14 mouse cellular contexts compared by ENCODE assay signal in genomic region chr4:149539441-149539840, GRCm38 (mm10). TPM values are rescaled to one million over a fixed set of nuclear protein-coding genes. Genes with fewer than 3 reads are reported as not detected.
DNase-seq lines count a peak whose midpoint lies in the region; ATAC-seq and TF ChIP-seq lines count a peak whose summit lies in the region.
"Had no signal": no experiment of that assay in that cellular context is flagged by ENCODE, and none has a peak within 500 bp of the region (broad histone marks: within the 10 kb centered on the region; RNA-seq: fewer than 3 reads in every experiment).

No protein-coding gene starts in this region.

- TF ChIP-seq CTCF in kidney, postnatal 0 days (IDR thresholded peaks at IDR 0.05; ENCODE audit: low read depth) = no peak
- TF ChIP-seq CTCF in intestine, postnatal 0 days (IDR thresholded peaks at IDR 0.05; ENCODE audit: low read depth) = no peak

- no peaks in the 10 kb centered on the region for H3K27me3 ChIP-seq in kidney, postnatal 0 days (ENCODE audit: insufficient read depth, low read length)
- H3K27me3 ChIP-seq in heart, embryonic 10.5 days (ENCODE audit: insufficient read depth, poor library complexity, severe bottlenecking) = no peaks in the 10 kb centered on the region
- H3K27me3 ChIP-seq in intestine, postnatal 0 days (replicated peaks; ENCODE audit: control insufficient read depth, insufficient read depth, low read length) = no peaks in the 10 kb centered on the region
- no peaks in the 10 kb centered on the region for H3K27me3 ChIP-seq in midbrain, embryonic 10.5 days (ENCODE audit: low read depth, poor library complexity, severe bottlenecking)
- H3K27me3 ChIP-seq: midbrain, embryonic 15.5 days had no signal

- peak; percentile 57; the same call in 1 of the 2 replicates for ATAC-seq in kidney, postnatal 0 days (replicated peaks; ENCODE audit: low FRiP score, low read depth)
- ATAC-seq in intestine, postnatal 0 days = peak; percentile 60
- ATAC-seq: midbrain, embryonic 15.5 days had no signal

- H3K9me3 ChIP-seq in kidney, postnatal 0 days (replicated peaks; ENCODE audit: low read length) = no peaks in the 10 kb centered on the region
- no peaks in the 10 kb centered on the region for H3K9me3 ChIP-seq in heart, embryonic 10.5 days
- H3K9me3 ChIP-seq in intestine, postnatal 0 days (ENCODE audit: control insufficient read depth) = no peaks in the 10 kb centered on the region
- H3K9me3 ChIP-seq in midbrain, embryonic 10.5 days (replicated peaks) = no peaks in the 10 kb centered on the region
- H3K9me3 ChIP-seq: midbrain, embryonic 15.5 days had no signal

- no peaks in the 10 kb centered on the region for H3K4me1 ChIP-seq in kidney, postnatal 0 days (replicated peaks; ENCODE audit: insufficient read depth, low read length)
- peaks cover 55% of the 10 kb centered on the region for H3K4me1 ChIP-seq in heart, embryonic 10.5 days
- H3K4me1 ChIP-seq in intestine, postnatal 0 days (replicated peaks; ENCODE audit: control insufficient read depth, insufficient read depth, low read length) = no peaks in the 10 kb centered on the region
- peaks cover 10% of the 10 kb centered on the region for H3K4me1 ChIP-seq in midbrain, embryonic 10.5 days

- 71% methylated on average over 8 of the region's 8 CpGs for WGBS in kidney, postnatal 0 days
- WGBS in heart, embryonic 10.5 days = 37% methylated on average over 8 of the region's 8 CpGs
- 51% methylated on average over 8 of the region's 8 CpGs for WGBS in intestine, postnatal 0 days
- 85% methylated on average over 8 of the region's 8 CpGs for WGBS in midbrain, embryonic 10.5 days

- no peak overlapping the region for H3K9ac ChIP-seq in kidney, postnatal 0 days (ENCODE audit: low read depth, low read length)
- H3K9ac ChIP-seq in intestine, postnatal 0 days (ENCODE audit: low read depth, low read length) = no peak overlapping the region
- H3K9ac ChIP-seq: liver, embryonic 14.5 days; midbrain, embryonic 15.5 days had no signal

- no peak overlapping the region for H3K4me2 ChIP-seq in kidney, postnatal 0 days (ENCODE audit: low read length)
- no peak overlapping the region for H3K4me2 ChIP-seq in intestine, postnatal 0 days (replicated peaks; ENCODE audit: low read depth)
- H3K4me2 ChIP-seq: midbrain, embryonic 15.5 days had no signal

- no peak overlapping the region for H3K4me3 ChIP-seq in kidney, postnatal 0 days (replicated peaks; ENCODE audit: low read depth, low read length)
- H3K4me3 ChIP-seq in heart, embryonic 10.5 days = no peak overlapping the region; the same call in none of the 2 replicates
- no peak overlapping the region for H3K4me3 ChIP-seq in intestine, postnatal 0 days (ENCODE audit: low read depth, low read length)
- no peak overlapping the region for H3K4me3 ChIP-seq in midbrain, embryonic 10.5 days
- H3K4me3 ChIP-seq: erythroblast, embryonic 14.5 days; midbrain, embryonic 15.5 days had no signal

- no peaks in the 10 kb centered on the region for H3K36me3 ChIP-seq in kidney, postnatal 0 days (ENCODE audit: insufficient read depth, low read length)
- H3K36me3 ChIP-seq in heart, embryonic 10.5 days = no peaks in the 10 kb centered on the region
- H3K36me3 ChIP-seq in intestine, postnatal 0 days (ENCODE audit: control insufficient read depth, insufficient read depth) = no peaks in the 10 kb centered on the region; the same call in 1 of the 2 replicates
- H3K36me3 ChIP-seq in midbrain, embryonic 10.5 days = 0 out of 2 replicates have a peak, but pooled peaks cover 3% of the 10 kb centered on the region
- H3K36me3 ChIP-seq: midbrain, embryonic 15.5 days had no signal

- no peak for DNase-seq in kidney, postnatal 0 days (ENCODE audit: low spot score)
- no peak for DNase-seq in kidney, postnatal 36 days
- DNase-seq in adrenal gland, adult 8-10 months = peak; percentile 62
- DNase-seq in heart, embryonic 10.5 days (ENCODE audit: low spot score) = peak; percentile 86
- DNase-seq in ovary, postnatal 14 days (ENCODE audit: low spot score) = no peak
- no peak for DNase-seq in midbrain, embryonic 10.5 days (ENCODE audit: low spot score)
- DNase-seq: cerebellum, adult 8-10 months; gastrocnemius, postnatal 14 days; kidney, adult 8-10 months; layer of hippocampus, postnatal 36 days had no signal

- no peak overlapping the region for H3K27ac ChIP-seq in kidney, postnatal 0 days
- H3K27ac ChIP-seq in heart, embryonic 10.5 days = peak overlapping the region; percentile 56
- H3K27ac ChIP-seq in intestine, postnatal 0 days (ENCODE audit: low read depth, low read length) = no peak overlapping the region
- no peak overlapping the region for H3K27ac ChIP-seq in midbrain, embryonic 10.5 days (replicated peaks)
- H3K27ac ChIP-seq: liver, embryonic 14.5 days had no signal

RNA-seq across cellular contexts. Expression of gene Ctnnbip1, which starts 21.4 kb away (rescaled TPM):
- polyA plus RNA-seq in kidney, postnatal 0 days (2015; fragmentation: Nextera tagmentation; extraction: Ambion mirVana) = 63.3 and 66.3 TPM in 2 replicates
- total RNA-seq in adrenal gland, adult 8-10 months (2022) = 10 to 100 TPM; 25.3 to 34.5 (median 29.7) TPM
- 40.1 and 49.9 TPM in 2 replicates for polyA plus RNA-seq in heart, embryonic 10.5 days (2016; fragmentation: Nextera tagmentation; extraction: Ambion mirVana)
- 52.8 and 53.5 TPM in 2 replicates for polyA plus RNA-seq in intestine, postnatal 0 days (2015; fragmentation: Nextera tagmentation; extraction: Ambion mirVana)
- polyA plus RNA-seq in midbrain, embryonic 10.5 days (2016; fragmentation: Nextera tagmentation; extraction: Ambion mirVana) = 54.8 and 56.6 TPM in 2 replicates

RNA-seq across cellular contexts. Expression of gene Clstn1, which starts 46.8 kb away (rescaled TPM):
- 40.7 and 43.9 TPM in 2 replicates for polyA plus RNA-seq in kidney, postnatal 0 days (2015; fragmentation: Nextera tagmentation; extraction: Ambion mirVana)
- total RNA-seq in adrenal gland, adult 8-10 months (2022) = 100 to 1,000 TPM; 106 to 164 (median 136) TPM
- 19.1 and 23.3 TPM in 2 replicates for polyA plus RNA-seq in heart, embryonic 10.5 days (2016; fragmentation: Nextera tagmentation; extraction: Ambion mirVana)
- polyA plus RNA-seq in intestine, postnatal 0 days (2015; fragmentation: Nextera tagmentation; extraction: Ambion mirVana) = 34.3 and 34.7 TPM in 2 replicates
- 17.5 and 29.8 TPM in 2 replicates for polyA plus RNA-seq in midbrain, embryonic 10.5 days (2016; fragmentation: Nextera tagmentation; extraction: Ambion mirVana)

RNA-seq across cellular contexts. Expression of gene Lzic, which starts 54.4 kb away (rescaled TPM):
- 31.1 and 31.7 TPM in 2 replicates for polyA plus RNA-seq in kidney, postnatal 0 days (2015; fragmentation: Nextera tagmentation; extraction: Ambion mirVana)
- 10 to 100 TPM; 19.9 to 25.1 (median 24.1) TPM for total RNA-seq in adrenal gland, adult 8-10 months (2022)
- polyA plus RNA-seq in heart, embryonic 10.5 days (2016; fragmentation: Nextera tagmentation; extraction: Ambion mirVana) = 38.1 and 46.4 TPM in 2 replicates
- 31.7 and 31.9 TPM in 2 replicates for polyA plus RNA-seq in intestine, postnatal 0 days (2015; fragmentation: Nextera tagmentation; extraction: Ambion mirVana)
- polyA plus RNA-seq in midbrain, embryonic 10.5 days (2016; fragmentation: Nextera tagmentation; extraction: Ambion mirVana) = 48.5 and 48.9 TPM in 2 replicates

RNA-seq across cellular contexts. Expression of gene Nmnat1, which starts 54.4 kb away (rescaled TPM):
- 9.6 and 13.5 TPM in 2 replicates for polyA plus RNA-seq in kidney, postnatal 0 days (2015; fragmentation: Nextera tagmentation; extraction: Ambion mirVana)
- 10 to 100 TPM; 14.8 to 19.5 (median 17.8) TPM for total RNA-seq in adrenal gland, adult 8-10 months (2022)
- 15.9 and 16.9 TPM in 2 replicates for polyA plus RNA-seq in heart, embryonic 10.5 days (2016; fragmentation: Nextera tagmentation; extraction: Ambion mirVana)
- polyA plus RNA-seq in intestine, postnatal 0 days (2015; fragmentation: Nextera tagmentation; extraction: Ambion mirVana) = 10.8 and 11.0 TPM in 2 replicates
- polyA plus RNA-seq in midbrain, embryonic 10.5 days (2016; fragmentation: Nextera tagmentation; extraction: Ambion mirVana) = 16.2 and 18.8 TPM in 2 replicates

Comparison
In these comparisons a context has a peak if more than half of its experiments do, and no peak if none do; other contexts are left out.
1. DNase-seq: peak in adrenal gland, adult 8-10 months (single experiment) and heart, embryonic 10.5 days (single experiment); none in kidney, postnatal 0 days (single experiment), kidney, postnatal 36 days (0 of 2), ovary, postnatal 14 days (single experiment) and midbrain, embryonic 10.5 days (single experiment).